Mouse (Mus musculus) fat pad, adult 2 months (tissue): ENCODE measurements around the gene Tnks1bp1.
A peak's percentile ranks its signal among the peaks of the same experiment; 100 is the strongest.

Experiments used
- DNase-seq: peaks from one replicate; pipeline ENCODE4 v3.0.0-alpha.2; 2011; ENCODE audit warnings: low read depth, low spot score; ENCODE audit errors: extremely low read depth

Tnks1bp1 gene

DNA sequence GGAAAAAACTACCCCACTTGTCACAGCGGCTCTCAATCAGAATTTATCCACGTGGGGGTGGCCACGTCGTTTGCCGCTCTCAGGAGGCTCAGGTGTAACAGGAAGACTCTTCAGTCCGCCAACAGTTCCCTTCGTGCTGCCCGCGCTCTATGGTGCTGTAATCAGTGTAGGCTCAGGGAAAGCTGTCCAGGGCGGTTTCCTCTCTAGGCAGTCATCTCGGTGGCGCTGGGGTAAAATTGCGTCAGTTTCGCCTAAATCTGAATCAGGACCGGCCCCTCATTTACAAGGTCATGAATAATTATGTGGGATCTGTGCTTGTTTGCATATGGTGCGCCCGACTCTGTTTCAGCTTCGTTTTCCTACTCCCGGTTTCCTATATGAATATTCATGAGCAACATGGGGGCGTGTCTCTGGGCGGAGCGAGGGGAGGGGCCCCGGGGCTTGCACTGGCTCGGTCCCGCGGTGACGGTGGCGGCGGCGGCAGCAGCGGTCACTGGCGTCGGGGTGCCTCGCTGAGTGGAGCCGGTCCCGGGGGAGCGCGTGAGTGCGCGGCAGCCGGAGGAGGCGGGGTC, at the start of gene Tnks1bp1:
TSS of gene Tnks1bp1 (plus strand) at position 427 of the 572 bp plus-strand sequence.
- DNase-seq: peak; percentile 89

DNA sequence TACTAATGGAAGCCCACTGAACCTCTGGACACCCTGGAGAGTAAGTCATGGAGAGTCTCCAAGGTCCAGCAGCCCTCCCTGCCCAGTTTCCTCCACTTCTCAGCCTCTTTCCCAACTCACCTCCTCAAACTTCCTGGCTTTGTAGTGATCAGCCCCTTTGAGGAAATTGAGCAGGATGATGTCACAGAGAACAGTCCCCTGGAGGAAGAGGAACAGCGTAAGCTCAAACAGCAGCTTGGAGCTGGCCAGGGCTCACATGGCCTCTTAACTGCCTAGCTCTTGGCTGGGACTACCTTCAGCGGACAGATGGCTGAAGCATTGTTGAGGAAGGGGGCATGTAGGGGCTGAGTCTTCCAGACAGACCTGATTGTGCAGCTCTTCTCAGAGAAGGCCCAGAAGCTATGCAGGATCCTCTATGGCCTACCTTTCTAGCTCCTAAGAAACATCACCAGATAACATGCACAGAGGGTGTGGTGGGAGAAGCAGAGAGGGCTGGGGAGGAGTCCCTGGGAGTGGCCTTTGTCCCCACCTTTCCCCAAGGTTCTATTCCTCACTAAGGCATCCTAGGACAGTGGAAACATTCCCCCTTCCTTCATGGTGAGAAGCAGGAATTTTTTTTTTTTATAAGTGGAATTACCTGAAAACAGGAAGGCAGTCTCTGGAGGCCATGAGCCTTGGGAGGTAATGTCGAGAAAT, 48.2 kb upstream of the Tnks1bp1 start:
- no peak for DNase-seq

DNA sequence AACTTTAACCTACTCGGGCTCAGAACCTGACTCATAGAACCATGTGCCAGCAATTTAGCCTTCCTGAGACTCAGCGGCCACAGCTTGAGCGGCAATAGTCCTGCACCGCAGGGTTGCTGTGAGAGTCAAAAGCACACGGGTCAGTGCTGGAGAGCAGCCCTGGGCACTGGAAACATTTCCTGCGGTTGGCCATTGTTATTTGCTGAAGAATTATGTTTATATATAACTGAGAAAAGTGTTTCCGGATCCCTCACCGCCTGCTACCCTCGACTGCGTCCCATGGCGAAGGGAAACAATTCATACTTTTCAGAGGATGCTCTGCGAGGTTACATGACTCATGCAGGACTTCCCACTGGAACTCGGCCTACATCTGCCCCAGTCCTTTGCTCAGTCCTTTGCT, 46.3 kb upstream of the Tnks1bp1 start:
- DNase-seq: no peak

DNA sequence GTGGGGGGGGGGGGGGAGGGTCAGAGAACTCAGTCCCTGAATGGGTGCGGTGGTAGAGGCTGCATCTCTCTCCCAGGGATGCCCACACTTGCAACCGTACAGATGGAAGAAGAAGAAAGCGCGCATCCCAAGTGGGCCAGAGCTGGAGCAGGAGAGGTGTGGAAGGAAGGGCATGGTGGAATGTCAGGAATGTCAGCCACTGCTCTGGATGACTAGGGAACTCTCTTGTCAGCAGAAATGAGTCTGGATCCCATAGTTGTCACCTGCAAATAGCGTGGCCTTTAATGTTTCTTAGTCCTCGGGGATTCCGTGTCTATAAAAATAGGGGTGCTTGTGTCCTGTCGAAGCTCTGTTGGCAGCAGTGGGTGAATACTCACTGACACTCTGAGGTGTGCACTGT, 45.2 kb upstream of the Tnks1bp1 start:
- DNase-seq: no peak

DNA sequence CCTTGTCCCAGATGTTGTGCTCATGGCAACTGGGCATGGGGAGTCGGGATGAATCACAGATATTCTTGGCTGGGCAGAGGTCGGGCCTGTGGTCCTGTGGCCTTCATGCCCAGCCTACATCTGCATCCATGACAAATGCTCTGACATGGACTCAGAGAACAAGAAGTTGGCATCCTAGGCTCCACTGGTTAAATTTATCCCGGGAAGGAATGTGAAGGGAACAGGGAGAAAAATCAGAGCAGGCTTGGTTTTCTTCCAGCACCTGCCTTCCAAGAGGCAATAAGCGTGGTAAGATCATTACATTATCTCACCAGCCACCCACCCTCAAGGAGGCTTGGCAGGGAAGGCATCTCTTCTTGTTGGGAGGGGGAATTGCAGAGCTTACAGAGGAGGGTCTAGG, 43.5 kb upstream of the Tnks1bp1 start:
- DNase-seq: no peak

DNA sequence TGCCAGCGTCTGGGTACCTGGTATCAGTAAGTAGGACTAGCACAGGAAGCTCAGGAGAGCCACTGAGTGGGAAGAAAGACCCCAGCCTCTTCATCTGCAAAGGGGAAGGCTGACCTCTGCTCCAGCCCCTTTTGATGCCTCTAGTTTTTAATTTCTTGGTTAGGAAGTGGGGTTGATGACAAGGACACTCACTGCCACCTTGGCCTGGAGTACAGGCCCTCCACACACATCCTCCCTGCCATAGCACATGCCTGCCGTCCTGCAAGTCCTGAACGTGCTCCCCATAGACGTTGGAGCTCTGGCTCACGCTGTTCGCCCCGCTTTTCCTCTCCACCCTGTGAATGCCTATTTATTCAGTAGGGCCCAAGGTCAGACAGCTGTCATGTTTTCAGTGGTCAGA, 41.2 kb upstream of the Tnks1bp1 start:
- no peak for DNase-seq

DNA sequence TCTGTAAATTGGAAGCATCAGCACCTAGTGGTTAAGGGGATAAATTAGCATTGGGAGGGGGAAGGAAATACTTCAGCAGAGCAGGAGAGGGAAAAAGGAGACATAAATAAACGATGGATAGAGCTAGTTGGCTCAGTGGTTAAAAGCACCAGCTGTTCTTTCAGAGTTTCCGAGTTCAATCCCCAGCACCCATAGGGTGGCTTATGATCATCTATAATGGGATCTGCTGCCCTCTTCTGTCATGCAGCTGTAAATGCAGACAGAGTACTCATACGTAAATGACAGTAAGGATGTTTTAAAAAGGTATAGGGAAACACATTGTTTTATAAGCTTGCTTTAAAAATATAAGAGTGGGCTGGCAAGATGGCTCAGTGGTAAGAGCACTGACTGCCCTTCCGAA, 40.1 kb upstream of the Tnks1bp1 start:
- DNase-seq: no peak

DNA sequence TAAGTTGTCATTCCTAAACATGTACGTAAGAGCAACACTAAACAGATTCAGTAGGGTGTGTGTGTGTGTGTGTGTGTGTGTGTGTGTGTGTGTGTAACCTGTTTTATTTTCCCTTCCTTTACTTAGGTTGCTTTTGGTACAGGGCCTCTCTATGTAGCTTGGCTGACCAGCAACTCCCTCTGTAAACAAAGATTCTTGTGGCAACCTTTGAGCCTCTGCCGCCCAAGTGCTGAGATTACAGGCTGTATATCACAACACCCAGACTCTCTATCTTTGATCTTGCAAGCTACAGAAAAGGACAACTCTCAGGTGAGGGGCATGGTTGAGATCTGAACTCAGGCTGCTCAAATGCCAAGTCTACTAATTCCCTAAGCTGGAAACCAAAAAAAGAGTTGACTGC, 38.6 kb upstream of the Tnks1bp1 start:
- DNase-seq: no peak

DNA sequence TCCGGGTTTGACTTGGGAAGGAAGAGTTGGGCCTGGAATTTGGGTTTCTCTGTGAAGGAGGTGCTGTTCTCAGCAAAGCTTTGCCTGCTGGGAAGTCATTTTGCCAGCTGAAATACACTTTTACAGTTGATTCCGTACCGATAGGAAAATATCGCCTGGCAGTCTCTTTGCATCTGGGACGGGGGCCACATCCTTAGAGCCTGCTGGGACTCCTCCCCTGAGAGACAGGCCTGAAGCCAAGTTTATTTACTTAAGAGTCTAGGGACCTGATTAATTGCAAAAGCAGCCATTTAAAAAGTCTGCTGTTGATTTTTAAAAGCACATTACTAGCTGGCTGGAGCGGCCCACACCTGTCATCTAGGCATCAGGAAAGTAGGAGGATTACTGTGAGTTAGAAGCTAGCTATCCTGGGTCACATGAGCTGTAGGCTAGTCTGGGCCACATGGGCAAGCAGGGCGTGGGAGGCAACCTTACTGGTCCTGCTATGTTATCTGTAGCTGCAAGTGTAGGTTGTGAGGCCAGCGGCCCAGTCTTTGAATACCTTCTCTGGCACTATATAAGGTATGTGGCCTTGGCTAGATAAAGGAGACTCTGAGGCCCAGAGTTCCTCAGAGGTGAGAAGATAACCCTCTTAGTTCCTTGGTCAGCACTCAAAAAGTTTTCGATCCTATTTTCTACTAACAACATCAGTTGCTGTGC, 35.8 kb upstream of the Tnks1bp1 start:
- DNase-seq: peak; percentile 16

DNA sequence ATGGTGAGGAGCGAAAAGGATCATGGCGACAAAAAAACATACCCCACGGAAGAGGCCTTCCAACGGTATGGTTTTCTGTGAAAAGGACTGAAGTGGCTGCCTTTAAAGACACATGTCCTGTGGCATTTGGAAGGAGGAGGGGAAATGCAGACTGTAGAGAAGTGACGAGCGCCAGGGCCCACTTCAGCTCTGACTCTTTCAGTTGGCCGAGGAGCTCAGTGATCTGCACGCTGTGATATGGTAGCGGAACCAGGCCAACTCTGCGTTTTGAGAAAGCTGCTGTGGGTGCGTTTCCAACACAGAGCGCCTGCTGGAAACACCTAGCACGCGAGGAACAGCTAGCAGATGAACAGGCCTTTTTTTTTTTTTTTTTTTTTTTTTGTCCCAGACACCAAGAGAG, 35.1 kb upstream of the Tnks1bp1 start:
- DNase-seq: no peak

DNA sequence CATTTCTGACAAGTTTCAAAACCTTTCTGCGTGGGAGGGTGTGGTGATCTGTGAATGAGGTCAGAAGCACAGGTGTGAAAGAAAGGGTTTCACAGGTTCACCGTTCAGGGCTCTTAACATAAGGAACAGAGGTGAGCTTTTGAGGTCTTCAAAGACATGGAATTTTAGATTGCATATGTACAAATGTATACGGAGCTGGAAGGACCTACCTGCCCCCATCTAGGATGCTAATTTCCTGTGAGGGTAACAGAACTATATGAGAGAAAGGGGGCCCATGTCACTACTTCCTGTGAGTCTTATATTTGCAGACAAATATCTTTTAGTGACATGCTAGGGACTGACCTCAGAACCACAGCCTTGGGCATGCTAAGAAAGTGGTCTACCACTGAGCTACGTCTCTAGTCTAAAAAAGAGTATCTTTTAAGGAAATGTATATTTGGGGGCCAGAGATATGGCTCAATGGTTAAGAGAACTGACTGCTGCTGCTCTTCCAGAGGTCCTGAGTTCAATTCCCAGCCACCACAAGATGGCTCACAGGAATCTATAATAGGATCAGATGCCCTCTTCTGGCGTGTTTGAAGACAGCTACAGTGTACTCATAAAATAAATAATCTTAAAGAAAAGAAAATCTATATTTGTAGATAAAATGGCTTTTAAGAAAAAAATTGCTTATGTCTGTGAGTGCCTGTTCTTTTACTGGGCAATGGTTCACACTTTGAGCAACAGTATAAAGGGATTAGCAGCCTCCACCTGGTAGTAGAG, 33.8 kb upstream of the Tnks1bp1 start:
- no peak for DNase-seq

DNA sequence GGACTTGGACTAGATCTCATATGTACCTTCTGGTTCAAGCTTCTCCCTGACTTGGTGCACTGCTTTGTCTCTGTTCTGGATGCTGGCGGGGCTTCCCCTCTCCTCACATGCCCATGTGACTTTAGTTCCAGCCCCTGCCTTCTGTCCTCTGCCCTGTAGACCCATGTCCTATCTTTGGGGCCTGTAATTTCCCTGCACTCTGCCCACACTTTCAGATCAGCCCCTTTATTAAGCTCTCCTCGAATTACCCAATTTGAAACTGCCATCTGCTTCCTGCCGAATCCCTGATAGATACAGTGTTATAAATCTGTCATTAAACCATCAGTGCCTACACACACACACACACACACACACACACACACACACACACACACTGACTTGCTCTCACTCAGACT, 33.2 kb upstream of the Tnks1bp1 start:
- no peak for DNase-seq

DNA sequence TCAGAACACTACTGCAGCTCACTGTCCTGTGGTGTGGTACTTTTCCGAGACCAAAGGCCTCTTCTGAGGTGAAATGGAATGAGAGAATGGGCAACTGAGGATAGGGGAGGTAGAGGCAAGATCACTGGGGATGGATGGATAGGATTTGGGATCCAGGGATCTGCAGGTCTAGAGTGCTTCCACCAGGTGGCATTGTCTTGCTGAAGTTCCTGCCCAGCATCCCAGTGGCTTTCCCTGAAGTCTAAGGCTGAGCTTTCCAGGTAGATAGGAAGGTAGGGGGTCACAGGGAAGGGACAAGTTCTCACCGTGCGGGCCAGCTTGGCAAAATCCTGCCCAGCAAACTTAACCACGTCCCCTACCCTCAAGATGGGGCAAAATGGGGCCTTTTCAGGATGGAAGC, 25.8 kb upstream of the Tnks1bp1 start:
- no peak for DNase-seq

DNA sequence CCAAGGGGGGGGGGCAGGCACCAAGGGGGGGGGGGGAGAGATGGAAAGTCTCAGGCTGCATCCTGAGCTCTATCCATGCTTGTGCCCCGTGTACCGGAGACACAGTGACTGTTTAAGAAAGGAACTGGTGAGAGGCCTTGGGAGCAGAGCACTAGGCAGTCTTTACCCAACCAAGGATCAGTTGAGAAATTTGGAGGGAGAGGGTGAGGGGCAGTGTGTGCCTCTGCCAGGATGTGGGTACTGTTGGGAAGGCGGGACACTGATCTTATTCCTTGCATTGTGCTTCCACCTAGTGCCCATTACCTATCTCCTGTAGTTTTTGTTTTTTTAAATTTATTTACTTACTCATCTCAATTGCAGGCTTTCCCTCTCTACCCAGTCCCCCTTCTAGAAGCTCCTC, 21.6 kb upstream of the Tnks1bp1 start:
- no peak for DNase-seq

DNA sequence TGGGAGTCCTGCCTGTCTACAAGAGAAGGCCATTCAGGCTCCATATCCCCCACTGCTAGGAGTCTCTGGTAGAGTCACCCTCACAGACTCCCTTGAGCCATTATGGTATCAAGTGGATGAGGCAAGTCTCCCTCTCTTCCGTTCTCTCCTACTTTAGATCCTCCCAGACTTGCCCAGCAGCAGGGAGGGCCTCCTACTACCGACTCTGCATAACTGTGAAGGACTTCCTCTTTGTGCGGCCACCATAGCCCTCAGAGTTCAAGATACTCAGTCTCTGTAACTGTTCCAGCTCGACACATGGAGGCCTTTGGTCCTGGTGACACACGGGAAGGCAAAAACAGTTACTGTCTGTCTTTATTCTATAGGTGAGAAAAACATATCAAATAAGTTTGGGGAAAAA, 20.5 kb upstream of the Tnks1bp1 start:
- DNase-seq: no peak

DNA sequence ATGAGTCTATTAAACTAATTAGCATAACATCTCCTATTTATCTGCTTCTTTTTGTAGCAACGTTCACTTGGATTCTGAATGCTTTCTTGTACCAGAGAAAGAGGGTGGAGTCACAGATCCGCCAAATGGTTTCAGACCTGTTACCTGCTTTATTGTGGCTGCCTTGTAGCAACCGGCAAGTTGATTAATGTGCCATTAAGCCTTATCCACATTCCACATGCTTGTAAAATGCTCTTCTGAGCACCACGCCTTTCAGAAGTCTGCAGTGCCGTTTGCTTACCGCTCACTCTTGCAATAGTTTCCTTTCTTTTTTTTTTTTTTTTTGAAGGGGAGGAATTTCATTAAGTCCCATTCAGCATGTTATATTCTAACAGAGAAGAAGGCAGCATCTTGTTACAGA, 17.9 kb upstream of the Tnks1bp1 start:
- DNase-seq: no peak

DNA sequence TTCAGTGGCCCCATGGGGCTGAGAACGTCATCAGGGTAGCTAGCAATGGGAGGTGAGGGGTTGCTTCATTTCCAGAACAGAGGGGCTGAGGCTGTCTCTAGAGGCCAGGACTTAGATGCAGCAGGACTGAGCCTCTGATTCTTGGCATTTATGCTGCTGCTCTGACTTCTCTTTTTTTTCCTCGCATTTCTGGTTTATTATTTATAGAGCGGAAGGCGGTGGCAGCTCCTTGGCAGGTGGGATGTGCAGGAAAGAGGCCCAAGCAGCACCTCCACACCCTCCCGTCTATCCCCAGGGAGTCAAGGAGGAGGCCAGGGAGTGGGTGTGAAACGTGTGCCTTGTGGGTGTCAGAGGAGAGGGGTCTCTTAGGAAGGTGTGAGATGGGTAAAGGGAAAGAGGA, 16.8 kb upstream of the Tnks1bp1 start:
- DNase-seq: no peak

DNA sequence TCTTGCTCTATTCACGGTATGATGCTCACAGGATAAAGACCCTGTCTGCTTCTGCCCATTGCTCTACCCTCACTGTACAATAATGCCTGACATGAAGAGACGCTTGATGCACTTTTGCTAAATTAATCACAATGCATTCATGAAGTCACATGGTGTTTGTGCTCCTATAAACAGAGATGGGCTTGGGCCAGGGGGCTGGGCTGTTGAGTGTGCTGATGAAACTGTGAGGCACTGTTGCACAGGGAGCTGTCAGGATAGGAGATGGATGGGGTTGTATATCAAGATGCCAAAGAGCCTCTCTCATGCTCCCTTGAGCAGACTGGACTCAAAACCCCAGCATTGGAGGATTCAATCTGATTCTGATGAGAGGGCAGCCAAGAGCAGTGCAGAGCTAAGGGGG, 14.7 kb upstream of the Tnks1bp1 start:
- DNase-seq: no peak

DNA sequence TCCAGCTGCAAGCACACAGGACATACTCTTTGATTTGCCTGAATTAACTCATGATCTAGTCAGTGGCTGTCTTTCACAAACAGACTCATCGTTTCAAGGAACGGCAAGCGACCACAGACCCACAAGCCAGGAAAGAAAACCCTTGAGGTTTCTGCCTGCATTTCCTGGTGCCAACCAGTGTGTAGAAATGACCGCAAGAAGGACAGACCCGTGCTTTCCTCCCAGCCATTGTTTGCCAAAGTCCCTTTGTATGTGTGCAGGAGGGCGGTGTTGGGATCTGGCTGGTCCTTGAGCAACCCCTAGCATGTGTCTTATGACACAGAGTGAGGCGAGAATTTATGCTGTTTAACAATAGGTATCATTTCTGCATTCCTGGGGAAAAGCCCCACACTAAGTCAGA, 13.7 kb upstream of the Tnks1bp1 start:
- no peak for DNase-seq

DNA sequence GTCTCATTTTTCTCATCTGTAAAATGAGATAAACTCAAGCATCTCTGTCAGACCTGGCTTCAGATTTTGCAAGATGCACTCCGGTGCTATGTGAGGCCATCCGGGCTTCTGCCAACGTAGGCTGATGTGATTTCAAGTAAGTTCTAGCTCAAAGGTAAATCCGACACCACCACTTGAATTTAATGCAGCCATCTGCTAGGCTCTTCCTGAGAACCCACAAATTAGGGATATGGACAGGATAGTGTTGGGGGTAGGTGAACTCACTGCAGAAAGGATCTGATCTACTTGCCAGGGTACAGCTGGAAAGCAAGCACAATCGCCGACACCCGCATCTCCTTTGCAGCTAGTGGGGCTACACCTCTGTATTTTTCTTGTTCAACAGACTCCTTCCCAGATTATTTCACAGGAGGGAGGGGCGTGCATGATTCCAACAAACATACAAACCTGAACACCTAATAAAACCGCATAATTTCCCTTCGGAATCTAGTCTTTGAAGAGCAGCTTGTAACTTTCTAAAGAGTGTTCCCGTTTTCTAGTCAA, 11.2 kb upstream of the Tnks1bp1 start:
- no peak for DNase-seq
